Mouse (Mus musculus) embryonic facial prominence, embryonic 11.5 days (tissue): ENCODE measurements at regions not wholly inside any gene's neighbourhood (a gene's known extent, or its start where the extent isn't known, plus 50 kb on each side); places are given as distances from the start of the nearest gene placed in this dataset.

Source experiments
- ATAC-seq: fragments of 200-750 bp; cut with Nextera tagmentation; replicated peaks from 2 replicates; pipeline ENCODE4 v1.8.0; 2017; ENCODE audit warnings: low read depth; ENCODE audit not compliant: insufficient number of reproducible peaks, low FRiP score, low TSS enrichment
- DNase-seq: peaks from one replicate; pipeline ENCODE4 v3.0.0-alpha.2; 2015; ENCODE audit warnings: low spot score
- H3K27ac ChIP-seq: fragments of 300-500 bp; sonication (generic); replicated peaks from 2 replicates; pipeline ENCODE4 v1.5.1; 2014; ENCODE audit warnings: mild to moderate bottlenecking, low read depth, low read length, control low read depth
- H3K27me3 ChIP-seq: fragments of 300-500 bp; sonication (generic); 2 replicates; pipeline ENCODE4 v1.6.1; 2014; ENCODE audit warnings: mild to moderate bottlenecking, low read length, moderate library complexity, mixed read lengths; ENCODE audit not compliant: control insufficient read depth, insufficient read depth
- H3K36me3 ChIP-seq: fragments of 300-500 bp; sonication (generic); replicated peaks from 2 replicates; pipeline ENCODE4 v1.6.1; 2014; ENCODE audit warnings: low read depth, mild to moderate bottlenecking, low read length, moderate library complexity, mixed read lengths; ENCODE audit not compliant: control insufficient read depth, insufficient read depth
- H3K4me1 ChIP-seq: fragments of 300-500 bp; sonication (generic); 2 replicates; pipeline ENCODE4 v1.6.1; 2014; ENCODE audit warnings: low read length, mixed read lengths; ENCODE audit not compliant: control insufficient read depth, insufficient read depth
- H3K4me2 ChIP-seq: fragments of 300-500 bp; sonication (generic); 2 replicates; pipeline ENCODE4 v1.6.1; 2014; ENCODE audit warnings: low read depth, mild to moderate bottlenecking, control low read depth, low read length, moderate library complexity
- H3K4me3 ChIP-seq: fragments of 300-500 bp; sonication (generic); 2 replicates; pipeline ENCODE4 v1.5.1; 2014; ENCODE audit warnings: low read depth, low read length, control low read depth
- H3K9ac ChIP-seq: fragments of 300-500 bp; sonication (generic); replicated peaks from 2 replicates; pipeline ENCODE4 v1.6.1; 2014; ENCODE audit warnings: mild to moderate bottlenecking, control low read depth, low read length
- H3K9me3 ChIP-seq: fragments of 300-500 bp; sonication (generic); replicated peaks from 2 replicates; pipeline ENCODE4 v1.6.1; 2016; ENCODE audit warnings: mild to moderate bottlenecking, low read length, inconsistent platforms, mixed read lengths; ENCODE audit not compliant: control insufficient read depth
- WGBS: fragments of 180-500 bp; shearing (Covaris S2); extraction: QIAGEN DNeasy Blood & Tissue Kit; methylation state at CpG from one replicate; pipeline ENCODE4 v1.1.7; 2014; 5-methylcytosine and 5-hydroxymethylcytosine counted together

DNA sequence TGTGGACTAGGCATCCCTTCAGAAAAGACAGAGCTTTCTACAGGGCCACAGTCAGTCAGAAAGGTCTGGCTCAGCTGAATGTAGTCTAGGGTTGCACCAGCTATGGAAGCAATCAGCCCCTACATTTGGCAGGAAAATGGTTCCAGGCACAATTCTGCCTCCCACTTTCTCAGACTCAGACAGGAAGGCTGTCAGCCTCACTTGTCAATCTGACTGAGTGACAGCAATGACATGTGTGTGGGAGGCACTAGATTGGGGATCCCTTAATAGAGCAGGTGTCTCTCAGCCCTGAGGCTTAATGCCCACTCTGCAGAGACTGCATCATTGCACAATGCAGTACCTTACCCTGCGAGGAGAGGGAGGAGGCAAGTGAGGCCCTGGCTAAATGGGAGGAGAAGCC lies 165.1 kb upstream of the Nlrp1b start:
- 71% methylated on average over 1 of the region's 1 CpGs for WGBS
- H3K4me1 ChIP-seq = no peaks in the 10 kb centered on the region
- DNase-seq (no peak), ATAC-seq (no peak)
- H3K9ac ChIP-seq = no peak overlapping the region
- H3K27me3 ChIP-seq = no peaks in the 10 kb centered on the region
- H3K36me3 ChIP-seq = no peaks in the 10 kb centered on the region
- H3K4me2 ChIP-seq = no peak overlapping the region
- no peak overlapping the region for H3K4me3 ChIP-seq
- no peak overlapping the region for H3K27ac ChIP-seq
- H3K9me3 ChIP-seq = no peaks in the 10 kb centered on the region

DNA sequence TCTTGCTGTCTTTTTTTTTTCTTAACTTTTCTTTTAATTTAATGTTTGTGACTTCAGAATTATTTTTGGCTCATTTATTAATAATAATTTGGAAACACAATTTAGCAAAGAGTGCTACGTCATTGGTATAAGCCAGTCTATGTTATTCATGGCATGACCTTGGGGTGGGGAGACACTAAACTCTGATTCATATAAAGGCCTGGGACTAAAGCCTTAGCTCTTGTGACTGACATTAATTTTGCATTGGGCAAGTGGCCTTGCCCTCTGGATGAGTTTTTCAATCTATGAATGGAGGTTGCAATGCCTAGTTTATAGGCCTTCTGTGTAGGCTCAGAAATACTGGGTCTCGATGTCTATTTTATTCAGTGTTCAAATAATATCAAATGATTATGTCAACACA lies 169.8 kb upstream of the Nlrp1b start:
- ATAC-seq (no peak), DNase-seq (no peak)
- H3K4me3 ChIP-seq = no peak overlapping the region
- H3K9ac ChIP-seq = no peak overlapping the region
- H3K27me3 ChIP-seq = no peaks in the 10 kb centered on the region
- no peak overlapping the region for H3K27ac ChIP-seq
- no peaks in the 10 kb centered on the region for H3K4me1 ChIP-seq
- no peaks in the 10 kb centered on the region for H3K36me3 ChIP-seq
- H3K4me2 ChIP-seq = no peak overlapping the region
- 83% methylated on average over 2 of the region's 2 CpGs for WGBS
- H3K9me3 ChIP-seq = no peaks in the 10 kb centered on the region

DNA sequence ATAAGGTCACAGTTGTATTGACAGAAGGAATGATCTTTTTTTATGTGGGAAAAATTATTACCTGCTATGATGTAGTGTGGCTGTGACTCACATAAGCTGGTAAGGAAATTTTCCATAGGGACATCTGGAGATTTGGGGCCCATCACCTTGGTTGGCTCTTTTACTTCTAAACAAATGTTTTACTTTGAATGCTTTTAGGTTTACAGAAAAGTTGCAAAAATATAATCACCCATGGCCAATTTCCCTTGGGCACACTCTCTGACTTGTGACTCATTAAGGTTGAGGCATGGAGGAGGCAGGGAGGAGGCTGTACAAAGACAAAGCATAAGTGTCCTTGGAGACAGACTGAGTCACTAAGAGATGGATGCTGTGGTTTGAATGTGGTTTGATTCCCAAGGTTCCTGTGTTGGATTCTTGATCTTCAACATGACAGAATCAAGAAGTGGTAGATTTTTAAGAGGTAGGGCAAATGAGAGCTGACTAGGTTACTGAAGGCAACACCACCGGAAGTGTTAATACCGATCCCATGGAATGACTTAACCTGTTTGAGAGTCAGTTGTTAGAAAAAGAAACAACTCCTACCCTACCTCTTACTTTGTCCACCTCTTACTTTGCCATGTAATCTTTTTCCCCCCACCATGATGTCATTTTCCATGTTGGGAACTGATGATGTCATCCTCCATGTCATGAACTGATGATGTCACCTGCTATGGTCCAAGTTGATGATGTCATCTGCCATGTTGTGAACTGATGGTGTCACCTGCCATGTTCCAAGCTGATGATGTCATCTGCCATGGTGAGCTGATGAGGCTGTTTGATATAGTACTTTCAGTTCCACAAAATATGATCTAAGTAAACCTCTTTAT lies 171.1 kb upstream of the Nlrp1b start:
- no peaks in the 10 kb centered on the region for H3K27me3 ChIP-seq
- ATAC-seq = no peak
- no peak for DNase-seq
- WGBS = 100% methylated on average over 2 of the region's 2 CpGs
- no peak overlapping the region for H3K27ac ChIP-seq
- no peaks in the 10 kb centered on the region for H3K9me3 ChIP-seq
- H3K36me3 ChIP-seq = no peaks in the 10 kb centered on the region
- H3K4me3 ChIP-seq = no peak overlapping the region
- no peaks in the 10 kb centered on the region for H3K4me1 ChIP-seq
- no peak overlapping the region for H3K9ac ChIP-seq
- H3K4me2 ChIP-seq = no peak overlapping the region

DNA sequence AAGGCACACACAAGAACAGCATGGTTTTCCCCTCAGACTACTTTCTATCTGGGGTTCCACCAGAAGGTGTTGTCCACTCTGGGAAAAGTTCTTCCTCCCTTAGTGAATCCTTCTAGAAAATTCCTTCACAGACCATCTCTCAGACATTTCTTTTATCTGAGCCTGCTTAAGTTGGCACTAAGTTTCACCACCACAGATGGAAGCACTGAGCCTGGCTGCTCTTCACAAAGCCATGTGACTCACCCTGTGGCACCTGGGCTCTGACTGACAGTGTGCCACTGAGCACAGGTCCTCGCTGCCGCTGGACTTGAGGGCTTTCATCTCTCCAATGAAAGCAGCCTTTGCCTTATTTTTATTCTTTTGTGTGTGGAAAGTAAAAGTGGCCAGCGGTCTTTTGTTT lies 173.8 kb upstream of the Nlrp1b start:
- Histone ChIP-seq H3K9me3 (no peaks in the 10 kb centered on the region), H3K9ac (no peak overlapping the region), H3K36me3 (no peaks in the 10 kb centered on the region), H3K4me1 (no peaks in the 10 kb centered on the region), H3K4me3 (no peak overlapping the region), H3K4me2 (no peak overlapping the region), H3K27me3 (no peaks in the 10 kb centered on the region), H3K27ac (no peak overlapping the region)
- no peak for DNase-seq
- no peak for ATAC-seq
- 83% methylated on average over 3 of the region's 3 CpGs for WGBS

DNA sequence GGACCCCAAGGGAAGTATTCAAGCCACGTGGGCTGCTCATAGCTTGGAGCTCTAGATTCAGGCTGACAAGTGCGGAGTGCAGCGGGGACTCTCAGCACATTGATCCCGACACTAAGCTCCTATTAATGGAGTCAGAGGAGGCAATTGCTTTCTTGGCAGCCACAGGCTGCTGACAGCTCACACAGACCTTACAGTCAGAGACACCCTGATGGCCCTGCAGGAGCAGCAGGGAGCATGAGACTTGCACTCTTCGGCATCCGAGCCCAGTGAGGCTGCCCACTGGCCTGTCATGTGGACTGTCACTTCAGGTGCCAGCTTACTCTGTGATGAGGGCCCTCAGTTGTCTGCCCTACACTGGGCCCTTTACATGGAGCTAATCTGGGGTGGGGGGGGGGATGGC lies 176.5 kb upstream of the Nlrp1b start:
- DNase-seq = no peak
- ATAC-seq = no peak

DNA sequence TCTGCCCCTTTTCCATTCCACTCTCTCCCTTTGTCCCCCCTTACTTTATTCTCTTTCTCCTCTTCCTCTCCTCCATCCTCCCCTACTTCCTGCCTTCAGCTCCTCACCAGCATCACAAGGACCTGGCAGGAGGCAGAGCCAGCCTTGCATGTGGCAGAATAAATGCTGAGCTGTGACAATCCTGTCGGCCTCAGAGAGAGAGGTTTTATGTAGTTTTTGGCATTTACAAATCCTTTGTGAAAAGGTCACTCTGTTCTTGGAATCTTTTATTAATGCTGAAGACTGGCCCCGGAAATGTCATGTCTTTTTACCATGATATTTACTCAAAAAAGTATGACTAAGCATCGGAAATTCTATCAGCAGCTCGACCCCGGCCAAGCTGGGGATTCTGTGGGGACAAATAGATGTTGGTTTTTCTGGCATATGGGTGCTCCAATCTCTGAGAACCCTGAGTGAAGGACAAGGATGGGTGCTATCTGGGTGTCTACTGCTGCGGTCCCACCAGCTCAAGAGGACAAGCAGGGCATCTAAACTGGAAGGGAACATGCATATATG lies 178.8 kb upstream of the Nlrp1b start:
- Histone ChIP-seq H3K9ac (no peak overlapping the region), H3K4me3 (no peak overlapping the region), H3K4me1 (no peaks in the 10 kb centered on the region), H3K4me2 (no peak overlapping the region), H3K27ac (no peak overlapping the region), H3K36me3 (no peaks in the 10 kb centered on the region), H3K9me3 (no peaks in the 10 kb centered on the region), H3K27me3 (no peaks in the 10 kb centered on the region)
- WGBS = 89% methylated on average over 6 of the region's 6 CpGs
- DNase-seq (no peak), ATAC-seq (no peak)

More for the DNA sequence above, 176.5 kb upstream of the Nlrp1b start:
- WGBS = 75% methylated on average over 6 of the region's 6 CpGs
- no peak overlapping the region for H3K9ac ChIP-seq
- no peaks in the 10 kb centered on the region for H3K27me3 ChIP-seq
- no peaks in the 10 kb centered on the region for H3K4me1 ChIP-seq
- H3K4me3 ChIP-seq = no peak overlapping the region
- no peaks in the 10 kb centered on the region for H3K36me3 ChIP-seq
- no peaks in the 10 kb centered on the region for H3K9me3 ChIP-seq
- no peak overlapping the region for H3K4me2 ChIP-seq
- H3K27ac ChIP-seq = no peak overlapping the region

DNA sequence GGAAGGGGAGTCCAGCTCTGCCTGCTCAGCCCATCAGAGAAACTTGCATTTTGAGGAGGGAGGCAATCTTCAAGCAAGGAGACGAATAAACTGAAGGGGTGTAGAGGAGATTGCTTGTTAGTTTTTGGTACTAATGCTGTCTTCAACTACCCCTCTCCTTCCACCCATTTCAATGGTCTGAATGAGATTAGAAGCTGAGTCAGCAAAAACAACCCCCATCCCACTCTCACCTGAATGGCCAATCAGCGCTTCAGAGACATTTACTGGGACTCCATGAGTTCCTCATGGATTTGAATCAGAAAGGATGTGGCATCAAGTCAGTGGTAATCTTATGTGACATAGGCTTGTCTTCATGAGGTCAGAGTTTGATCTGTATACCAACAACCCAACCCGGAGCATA lies 180.0 kb upstream of the Nlrp1b start:
- Histone ChIP-seq H3K4me2 (no peak overlapping the region), H3K9me3 (no peaks in the 10 kb centered on the region), H3K27me3 (no peaks in the 10 kb centered on the region), H3K4me3 (no peak overlapping the region), H3K27ac (no peak overlapping the region), H3K36me3 (no peaks in the 10 kb centered on the region), H3K9ac (no peak overlapping the region), H3K4me1 (no peaks in the 10 kb centered on the region)
- DNase-seq (no peak), ATAC-seq (no peak)
- 89% methylated on average over 3 of the region's 3 CpGs for WGBS

DNA sequence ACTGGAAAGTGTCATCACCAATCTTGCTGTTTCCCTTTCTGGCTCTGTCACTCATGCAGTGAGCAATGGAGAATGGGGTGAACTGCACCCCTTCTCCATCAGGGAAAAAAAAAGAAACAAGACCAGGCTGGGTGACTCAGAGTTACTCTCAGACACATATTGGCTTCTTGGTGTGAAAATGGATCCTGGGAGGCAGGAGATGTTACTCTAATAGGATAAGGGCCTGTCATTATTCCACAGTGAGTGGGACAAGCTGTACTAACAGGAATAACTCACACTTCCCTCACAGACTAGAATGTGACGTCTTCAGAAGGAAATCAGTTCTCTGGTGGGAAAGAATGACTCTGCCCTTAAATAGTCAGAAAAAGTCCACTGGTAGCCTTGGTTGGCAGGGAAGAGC lies 181.4 kb upstream of the Nlrp1b start:
- no peaks in the 10 kb centered on the region for H3K36me3 ChIP-seq
- H3K9ac ChIP-seq = no peak overlapping the region
- WGBS = 71% methylated on average over 1 of the region's 1 CpGs
- no peaks in the 10 kb centered on the region for H3K9me3 ChIP-seq
- ATAC-seq = no peak
- H3K4me2 ChIP-seq = no peak overlapping the region
- H3K4me3 ChIP-seq = no peak overlapping the region
- H3K4me1 ChIP-seq = no peaks in the 10 kb centered on the region
- DNase-seq = no peak
- H3K27me3 ChIP-seq = no peaks in the 10 kb centered on the region
- H3K27ac ChIP-seq = no peak overlapping the region
